Mouse (Mus musculus): ENCODE results near the gene Arpc1b. TPM values are rescaled to one million over a fixed set of nuclear protein-coding genes. Genes with fewer than 3 reads are reported as not detected.

Gene Arpc1b
- 1,330 TPM for polyA plus RNA-seq (2017; shearing (Covaris generic))

GRCm38 (mm10) chr5:145114071-145114605 lies at the start of gene Arpc1b:
TSS of gene Arpc1b (plus strand) at chr5:145114215.

GRCm38 (mm10) chr5:145083632-145084451 lies 30.2 kb upstream of the Arpc1b start, which contains the start of the genes Arpc1a and Kpna7:
TSS of gene Arpc1a (plus strand) at chr5:145083830.
TSS of gene Kpna7 (minus strand) at chr5:145084030.

GRCm38 (mm10) chr5:145139571-145140519 lies 25.8 kb downstream of the Arpc1b start, which contains the start of the genes Pdap1 and Bud31:
TSS of gene Pdap1 (minus strand) at chr5:145140238.
TSS of gene Bud31 (plus strand) at chr5:145140362.

GRCm38 (mm10) chr5:145166536-145167305 lies 52.7 kb downstream of the Arpc1b start, which contains the start of the genes Ptcd1 and Cpsf4:
TSS of gene Ptcd1 (minus strand) at chr5:145167108.
TSS of gene Cpsf4 (plus strand) at chr5:145167213.

Other genes with a start within 250 kb of the Arpc1b start
- gene Smurf1, start 148.4 kb upstream of the Arpc1b start, polyA plus RNA-seq (2017; shearing (Covaris generic)): 3.6 TPM
- not detected for gene Gm4871, start 81.5 kb upstream of the Arpc1b start, polyA plus RNA-seq (2017; shearing (Covaris generic))
- not detected for gene 1700018F24Rik, start 71.2 kb upstream of the Arpc1b start, polyA plus RNA-seq (2017; shearing (Covaris generic))
- 109 TPM for gene Arpc1a, start 30.4 kb upstream of the Arpc1b start, polyA plus RNA-seq (2017; shearing (Covaris generic))
- not detected for gene Kpna7, start 30.2 kb upstream of the Arpc1b start, polyA plus RNA-seq (2017; shearing (Covaris generic))
- 56.0 TPM for gene Pdap1, start 26.0 kb downstream of the Arpc1b start, polyA plus RNA-seq (2017; shearing (Covaris generic))
- 232 TPM for gene Bud31, start 26.1 kb downstream of the Arpc1b start, polyA plus RNA-seq (2017; shearing (Covaris generic))
- gene Ptcd1, start 52.9 kb downstream of the Arpc1b start, polyA plus RNA-seq (2017; shearing (Covaris generic)): 34.3 TPM
- gene Cpsf4, start 53.0 kb downstream of the Arpc1b start, polyA plus RNA-seq (2017; shearing (Covaris generic)): 32.3 TPM
- gene Atp5j2, start 77.8 kb downstream of the Arpc1b start, polyA plus RNA-seq (2017; shearing (Covaris generic)): 488 TPM
- gene Zkscan14, start 87.7 kb downstream of the Arpc1b start, polyA plus RNA-seq (2017; shearing (Covaris generic)): 30.7 TPM
- 10.9 TPM for gene Zkscan5, start 90.3 kb downstream of the Arpc1b start, polyA plus RNA-seq (2017; shearing (Covaris generic))
- gene Zfp655, start 117.5 kb downstream of the Arpc1b start, polyA plus RNA-seq (2017; shearing (Covaris generic)): 62.6 TPM
- gene Zscan25, start 166.3 kb downstream of the Arpc1b start, polyA plus RNA-seq (2017; shearing (Covaris generic)): 0.97 TPM
- gene Cyp3a57, start 231.1 kb downstream of the Arpc1b start, polyA plus RNA-seq (2017; shearing (Covaris generic)): not detected